Mouse (Mus musculus): Measurements from ENCODE around the gene Men1.
"Not testable (repeated sequence)": the region's sequence is repeated elsewhere in the genome, so short reads cannot be mapped to it uniquely, and the experiment has no call there.

The Men1 gene

DNA sequence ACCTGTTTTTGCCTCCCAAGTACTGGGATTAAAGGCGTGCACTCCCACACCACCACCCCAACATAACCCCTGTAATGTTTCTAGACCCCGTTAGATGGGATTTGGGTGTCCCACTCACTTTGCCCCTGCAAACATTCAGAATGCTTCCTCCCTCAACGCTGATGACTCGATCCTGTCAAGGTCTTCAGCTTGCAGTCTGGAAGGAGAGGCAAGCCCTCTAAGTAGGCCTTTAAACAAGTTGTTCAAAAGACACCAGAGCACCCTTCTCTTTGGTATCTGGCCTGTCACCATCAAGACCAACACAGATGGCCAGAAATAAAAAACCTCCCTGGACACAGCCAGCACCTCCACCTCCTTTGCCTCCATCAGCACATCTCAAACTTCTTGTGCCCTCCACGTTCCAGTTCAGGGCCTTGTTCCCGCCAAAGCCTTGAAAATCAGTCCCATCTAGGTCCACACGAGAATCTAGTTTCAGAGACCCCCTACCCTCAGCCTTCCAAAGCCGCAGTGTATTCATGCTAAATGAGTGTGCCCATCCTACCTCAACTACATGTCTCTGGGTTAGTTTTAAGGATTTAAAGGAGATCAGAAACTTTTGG lies 29.2 kb upstream of the Men1 start:
- peak; percentile 71 for DNase-seq

DNA sequence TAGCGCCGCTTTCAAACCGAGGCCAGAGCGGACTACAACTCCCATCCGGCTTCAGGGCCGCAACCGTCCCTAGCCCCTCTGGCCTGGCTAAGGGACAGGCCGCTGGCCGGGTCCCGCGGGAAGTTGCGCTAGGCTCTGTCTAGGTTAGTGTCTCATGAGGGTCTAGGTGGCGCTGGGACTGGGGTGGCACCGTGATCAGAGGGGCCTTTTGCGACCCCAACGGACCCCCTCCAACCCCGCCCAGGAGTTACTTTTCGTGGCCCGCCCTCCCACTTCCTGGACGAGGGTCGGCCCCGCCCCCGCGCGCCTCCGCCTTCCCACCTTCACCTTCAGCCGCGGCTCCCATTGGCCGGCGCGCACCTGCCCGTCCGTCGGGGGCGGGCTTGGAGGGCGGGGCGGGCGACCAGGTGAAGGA lies 28.6 kb upstream of the Men1 start, which contains the start of gene Cdc42bpg:
Gene Cdc42bpg (plus strand): TSS at position 320 of the 415 bp plus-strand sequence.
- DNase-seq: peak; percentile 90

DNA sequence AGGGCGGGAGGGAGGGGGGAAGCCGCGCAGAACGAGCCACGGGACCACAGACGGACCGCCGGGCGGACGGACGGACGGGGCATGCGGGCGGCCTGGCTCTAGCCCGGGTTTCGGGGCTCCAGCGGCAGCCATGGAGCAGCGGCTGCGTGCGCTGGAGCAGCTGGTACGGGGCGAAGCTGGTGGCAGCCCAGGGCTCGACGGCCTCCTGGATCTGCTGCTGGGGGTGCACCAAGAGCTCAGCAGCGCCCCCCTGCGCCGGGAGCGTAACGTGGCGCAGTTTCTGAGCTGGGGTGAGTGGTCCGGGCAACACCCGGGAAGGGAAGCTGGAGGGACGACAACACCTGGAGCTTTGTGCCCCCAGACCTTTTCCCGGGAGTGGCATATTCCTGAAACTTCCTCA lies 28.2 kb upstream of the Men1 start:
- DNase-seq: peak; percentile 80

DNA sequence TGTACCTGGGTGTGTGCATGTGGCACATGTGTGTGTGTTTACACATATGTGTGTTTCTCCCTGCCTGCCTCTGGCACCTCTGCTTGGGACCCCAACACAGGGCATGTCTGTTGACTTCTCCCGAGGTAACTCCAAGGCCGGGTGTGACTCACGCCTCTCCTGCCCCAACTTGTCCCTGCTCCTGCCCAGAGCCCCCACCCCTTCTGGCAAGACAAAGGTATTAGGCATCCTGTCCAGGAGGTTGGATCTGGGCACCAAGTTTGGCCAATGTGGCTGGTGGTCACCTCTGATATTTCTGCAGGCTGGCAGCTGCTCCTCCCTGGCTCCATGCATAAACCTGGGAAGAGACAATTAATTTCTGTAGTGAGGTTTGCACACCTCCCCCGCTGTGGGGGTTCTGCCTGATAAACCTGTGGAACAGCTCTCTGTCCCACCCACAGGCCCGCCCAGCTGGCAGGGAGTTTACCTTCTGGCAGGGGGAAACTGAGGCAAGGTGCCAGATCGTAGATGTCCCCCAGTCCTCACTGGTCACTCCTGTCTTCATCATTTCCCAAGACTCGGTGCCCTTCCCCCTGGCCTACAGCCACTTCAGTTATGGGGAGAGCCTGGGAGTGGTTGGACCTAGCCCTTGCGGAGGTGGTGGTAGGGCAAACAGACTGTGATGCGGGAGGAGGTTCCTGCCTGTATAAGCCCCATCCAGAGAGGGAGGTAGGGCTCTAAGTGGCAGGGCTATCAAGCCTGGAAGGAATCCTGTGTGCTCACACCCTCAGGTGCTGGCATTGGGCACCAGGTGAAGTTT lies 26.8 kb upstream of the Men1 start:
- DNase-seq: peak; percentile 80

DNA sequence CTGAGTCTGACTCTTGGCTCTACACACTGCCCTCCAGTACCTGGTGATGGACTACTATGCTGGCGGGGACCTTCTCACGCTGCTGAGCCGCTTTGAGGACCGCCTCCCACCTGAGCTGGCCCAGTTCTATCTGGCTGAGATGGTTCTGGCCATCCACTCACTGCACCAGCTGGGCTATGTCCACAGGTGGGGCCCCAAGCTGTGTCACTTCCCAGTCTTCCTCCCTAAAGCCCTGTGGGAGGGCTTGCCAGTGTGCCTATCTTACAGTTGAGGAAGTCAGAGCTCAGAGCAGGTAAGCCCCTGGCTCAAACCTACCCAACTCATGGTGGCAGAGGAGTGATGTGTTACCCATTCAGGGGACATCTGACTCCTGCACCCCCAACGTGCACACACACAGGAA lies 24.6 kb upstream of the Men1 start:
- peak; percentile 72 for DNase-seq

DNA sequence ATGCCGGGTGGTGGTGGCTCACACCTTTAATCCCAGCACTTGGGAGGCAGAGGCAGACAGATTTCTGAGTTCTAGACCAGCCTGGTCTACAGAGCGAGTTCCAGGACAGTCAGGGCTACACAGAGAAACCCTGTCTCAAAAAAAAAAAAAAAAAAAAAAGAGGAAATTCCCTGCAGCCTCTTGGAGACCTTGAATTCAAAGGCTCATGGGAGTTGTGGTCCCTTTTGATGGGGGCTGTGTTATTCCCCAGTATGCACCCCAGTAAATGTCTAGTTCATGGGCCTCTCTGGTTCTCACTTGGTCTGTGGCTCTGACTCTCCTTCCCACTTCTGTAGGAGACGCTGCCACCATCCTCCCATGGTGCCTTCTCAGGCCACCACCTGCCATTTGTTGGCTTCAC lies 23.0 kb upstream of the Men1 start:
- not testable (repeated sequence) for DNase-seq

DNA sequence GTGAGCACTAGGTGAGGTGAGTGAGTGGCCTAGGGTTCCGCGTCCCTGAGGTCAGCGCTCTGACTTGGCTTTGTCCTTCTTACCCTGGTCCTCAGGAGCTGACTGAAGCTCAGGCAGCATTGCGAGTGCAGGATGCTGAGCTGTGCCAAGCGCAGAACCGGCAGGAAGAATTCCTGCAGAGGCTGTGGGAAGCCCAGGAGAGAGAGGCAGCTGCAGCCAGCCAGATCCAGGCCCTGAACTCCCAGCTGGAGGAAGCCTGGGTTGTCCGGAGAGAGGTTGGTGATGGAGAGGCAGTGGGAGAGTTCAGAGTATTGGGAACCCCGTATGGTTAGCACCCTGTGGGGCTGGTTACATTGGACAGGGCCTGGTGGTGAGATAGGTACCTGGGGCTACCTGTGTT lies 21.0 kb upstream of the Men1 start:
- DNase-seq: peak; percentile 39

DNA sequence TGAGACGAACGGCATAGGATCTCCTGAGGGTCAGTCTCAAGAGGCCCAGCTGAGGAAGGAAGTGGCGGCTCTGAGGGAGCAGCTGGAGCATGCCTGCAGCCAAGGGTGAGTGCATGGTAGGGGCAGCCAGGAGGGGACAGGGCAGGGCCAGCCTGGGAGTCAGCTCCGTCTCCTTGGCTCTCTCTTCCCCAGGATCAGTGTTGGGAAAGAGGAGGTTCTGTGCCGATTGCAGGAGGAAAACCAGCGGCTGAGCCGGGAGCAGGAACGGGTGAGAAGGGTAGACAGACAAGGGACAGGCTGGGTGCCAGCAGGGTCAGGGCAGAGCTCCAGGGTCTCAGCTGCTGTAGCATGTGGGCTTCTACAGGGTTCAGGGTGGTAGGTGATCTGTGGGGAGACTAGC lies 20.3 kb upstream of the Men1 start:
- DNase-seq: peak; percentile 49

DNA sequence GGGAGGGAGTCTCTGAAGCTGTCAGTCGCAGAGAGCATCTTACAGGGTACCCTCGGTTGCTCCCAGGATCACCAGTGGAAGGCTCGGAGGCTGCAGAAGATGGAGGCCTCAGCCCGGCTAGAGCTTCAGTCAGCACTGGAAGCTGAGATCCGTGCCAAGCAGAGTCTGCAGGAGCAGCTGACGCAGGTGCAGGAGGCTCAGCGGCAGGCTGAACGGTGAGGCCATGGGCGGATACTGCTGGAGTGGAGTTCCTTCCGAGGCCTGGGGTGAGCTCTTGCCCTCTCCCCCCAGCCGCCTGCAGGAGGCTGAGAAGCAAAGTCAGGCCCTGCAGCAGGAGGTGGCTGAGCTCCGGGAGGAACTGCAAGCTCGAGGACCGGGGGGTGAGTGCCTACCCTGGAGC lies 19.2 kb upstream of the Men1 start:
- DNase-seq: peak; percentile 80

DNA sequence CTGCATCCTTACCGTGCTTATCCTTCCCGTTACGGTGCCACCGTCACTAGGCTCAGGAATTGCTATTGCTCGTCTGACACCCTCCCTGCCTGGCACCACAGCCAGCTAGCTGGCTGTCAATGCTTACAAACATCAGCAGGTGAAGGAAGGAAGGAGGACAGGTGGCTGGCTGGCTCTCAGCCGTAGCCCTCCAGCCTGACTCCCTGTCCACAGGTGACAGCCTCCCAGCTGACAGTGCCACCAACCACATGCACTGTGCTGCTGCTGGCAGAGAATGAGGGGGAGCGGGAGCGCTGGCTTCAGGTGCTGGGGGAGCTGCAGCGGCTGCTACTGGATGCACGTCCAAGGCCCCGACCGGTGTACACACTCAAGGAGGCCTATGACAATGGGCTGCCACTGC lies 16.6 kb upstream of the Men1 start:
- no peak for DNase-seq

DNA sequence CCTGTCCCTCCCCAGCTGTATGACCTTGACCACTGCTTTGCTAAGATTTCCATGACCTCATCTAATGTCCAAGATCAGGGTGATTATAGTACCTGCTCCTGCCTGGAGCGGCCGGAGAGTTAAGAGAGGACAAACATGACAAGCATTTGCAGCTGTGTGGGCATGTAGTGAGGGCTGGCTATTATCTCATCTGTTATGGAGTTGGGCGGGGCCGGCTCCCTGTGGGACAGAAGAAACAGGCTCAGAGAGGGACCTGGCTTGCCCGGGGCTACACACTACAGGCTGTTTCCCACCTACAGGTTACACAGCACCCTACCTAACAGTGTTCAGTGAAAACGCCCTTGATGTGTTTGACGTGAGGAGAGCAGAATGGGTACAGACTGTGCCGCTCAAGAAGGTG lies 13.4 kb upstream of the Men1 start:
- DNase-seq: no peak

DNA sequence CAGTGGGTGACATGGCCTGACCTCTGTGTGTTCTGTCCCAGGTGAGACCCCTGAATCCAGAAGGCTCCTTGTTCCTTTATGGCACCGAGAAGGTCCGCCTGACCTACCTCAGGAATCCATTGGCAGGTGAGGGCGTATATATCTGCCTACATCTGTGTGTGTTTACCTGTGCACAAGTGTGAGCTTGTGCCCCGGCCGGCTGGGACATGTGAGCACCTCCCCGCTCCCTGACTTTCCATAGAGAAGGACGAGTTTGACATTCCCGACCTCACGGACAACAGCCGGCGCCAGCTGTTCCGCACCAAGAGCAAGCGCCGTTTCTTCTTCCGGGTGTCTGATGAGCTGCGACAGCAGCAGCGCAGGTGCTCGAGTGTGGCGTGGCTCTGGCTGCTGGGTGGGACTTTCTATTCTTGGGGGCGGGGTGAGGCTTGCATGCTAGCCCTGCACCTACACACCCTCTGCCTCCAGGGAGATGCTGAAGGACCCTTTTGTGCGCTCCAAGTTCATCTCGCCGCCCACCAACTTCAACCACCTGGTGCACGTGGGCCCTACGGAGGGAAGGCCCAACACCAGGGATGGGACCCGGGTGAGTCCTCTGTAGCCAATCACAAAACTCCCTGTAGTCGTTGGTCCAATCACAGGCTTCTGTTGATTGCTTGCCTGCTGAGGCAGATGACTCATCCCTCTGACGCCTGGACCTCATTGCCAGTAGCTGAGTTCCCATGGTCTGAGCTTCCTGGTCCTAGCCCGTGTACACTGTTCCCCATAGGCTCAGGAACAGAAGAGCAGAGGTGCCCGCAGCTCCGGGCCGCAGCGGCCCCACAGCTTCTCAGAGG lies 12.8 kb upstream of the Men1 start:
- no peak for DNase-seq

DNA sequence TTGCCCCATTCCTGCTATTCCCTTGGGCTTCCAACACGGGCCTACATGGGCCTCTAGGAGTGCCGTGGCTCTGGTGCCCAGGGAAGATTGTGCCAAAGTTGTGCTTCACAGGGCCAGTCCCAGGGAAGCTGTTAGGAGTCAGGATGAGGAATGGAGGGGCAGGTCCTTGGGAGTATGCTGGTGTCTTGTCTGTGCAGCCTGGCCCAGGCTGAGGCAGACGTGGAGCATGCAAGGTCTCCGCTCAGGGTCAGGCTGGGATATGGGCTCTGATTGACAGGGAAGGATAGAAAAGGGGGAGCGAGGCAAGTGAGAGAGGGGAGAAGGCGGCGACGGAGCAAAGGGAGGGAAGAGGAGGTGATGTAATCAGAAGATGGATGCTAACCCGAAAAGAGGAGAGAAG lies 10.0 kb upstream of the Men1 start:
- DNase-seq: no peak

DNA sequence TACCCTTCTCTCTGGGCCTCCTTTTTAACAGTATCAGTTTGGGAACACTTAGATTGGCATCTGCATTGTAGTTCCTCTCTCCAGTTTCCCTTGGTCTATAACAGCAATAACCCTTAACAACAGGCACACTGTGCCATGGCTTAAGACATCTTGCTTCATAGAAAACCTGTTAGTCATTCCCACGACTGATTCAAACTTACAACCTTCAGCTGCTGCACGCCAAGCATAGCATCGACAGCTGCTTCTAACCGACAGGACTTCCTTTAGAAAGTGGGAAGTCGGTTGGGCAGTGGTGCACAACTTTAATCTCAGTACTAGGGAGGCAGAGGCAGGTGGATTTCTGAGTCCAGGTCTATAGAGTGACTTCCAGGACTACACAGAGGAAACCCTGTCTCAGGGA lies 3.6 kb upstream of the Men1 start:
- DNase-seq: no peak

DNA sequence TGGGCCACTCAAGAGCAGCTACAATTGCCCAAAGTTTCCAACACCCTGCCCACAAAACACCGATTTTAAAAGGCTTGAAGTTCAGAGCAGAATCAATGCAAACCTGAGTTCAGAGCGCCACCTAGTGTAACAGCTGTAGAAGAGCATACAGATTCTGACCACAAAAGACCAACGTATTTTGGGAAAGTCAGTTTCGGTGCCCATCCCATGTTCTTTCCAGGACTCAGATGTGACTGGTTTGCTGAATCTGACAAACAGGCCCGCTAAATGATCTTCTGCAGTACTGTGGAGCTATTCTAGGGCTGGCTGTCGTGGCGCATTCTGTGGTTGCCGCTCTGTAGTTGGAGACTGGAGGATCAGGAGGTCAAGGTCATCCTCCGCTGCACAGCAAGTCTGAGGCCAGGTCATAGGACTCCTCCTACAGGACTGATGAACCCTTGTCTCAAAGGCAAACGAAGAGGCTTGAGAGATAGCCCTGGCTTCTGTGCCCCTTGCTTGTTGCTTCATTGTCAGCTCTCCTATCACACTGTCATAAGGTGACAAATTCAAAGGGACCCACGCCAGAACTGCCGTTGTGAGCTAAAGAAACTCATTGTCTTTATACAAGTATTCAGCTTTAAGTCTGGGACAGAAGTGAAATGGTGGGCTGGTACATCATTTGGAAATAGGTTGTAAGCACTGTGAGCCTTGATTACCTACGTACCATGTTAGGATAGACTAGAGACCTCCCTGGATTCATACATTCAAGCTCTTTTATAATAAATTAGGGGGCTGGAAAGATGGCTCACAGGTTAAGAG lies 2.9 kb upstream of the Men1 start:
- peak; percentile 72 for DNase-seq

DNA sequence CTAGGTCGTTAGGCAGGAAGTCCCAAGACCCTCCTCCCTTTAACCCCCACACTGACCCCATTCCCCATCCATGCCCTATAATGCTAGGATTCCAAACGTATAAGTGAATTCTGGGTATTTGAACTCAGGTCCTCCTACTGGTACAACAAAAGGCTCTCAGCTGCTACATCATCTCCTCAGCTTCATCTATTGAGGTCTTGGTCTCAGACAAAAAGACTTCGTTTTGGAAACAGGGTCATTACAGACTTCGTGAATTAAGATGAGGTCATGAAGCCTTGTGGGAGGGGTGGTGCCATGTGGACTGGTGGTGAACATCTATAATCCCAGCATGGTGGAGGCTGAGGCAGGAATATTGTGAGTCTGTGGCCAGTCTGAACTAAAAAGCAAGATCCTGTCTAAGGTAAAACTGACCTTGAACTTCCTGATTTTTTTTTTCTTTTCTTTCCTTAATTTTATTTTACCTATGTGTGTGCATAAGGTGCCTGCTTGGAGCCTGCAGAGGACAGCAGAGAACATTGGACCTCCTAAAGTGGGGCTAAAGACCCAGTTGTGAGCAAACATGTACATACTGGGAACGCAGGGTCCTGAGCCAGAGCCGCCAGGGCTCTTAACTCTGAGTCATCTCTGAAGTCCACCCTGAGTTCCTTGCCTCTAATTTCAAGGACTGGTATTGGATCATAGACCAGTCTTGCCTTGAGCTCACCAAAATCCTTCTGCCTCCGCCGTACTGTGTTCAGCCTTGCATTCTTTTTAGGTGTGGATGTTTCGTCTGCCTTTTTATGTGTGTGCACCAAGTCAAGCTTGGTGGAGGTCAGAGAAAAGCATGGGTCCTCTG lies 801 bp upstream of the Men1 start:
- peak; percentile 57 for DNase-seq

DNA sequence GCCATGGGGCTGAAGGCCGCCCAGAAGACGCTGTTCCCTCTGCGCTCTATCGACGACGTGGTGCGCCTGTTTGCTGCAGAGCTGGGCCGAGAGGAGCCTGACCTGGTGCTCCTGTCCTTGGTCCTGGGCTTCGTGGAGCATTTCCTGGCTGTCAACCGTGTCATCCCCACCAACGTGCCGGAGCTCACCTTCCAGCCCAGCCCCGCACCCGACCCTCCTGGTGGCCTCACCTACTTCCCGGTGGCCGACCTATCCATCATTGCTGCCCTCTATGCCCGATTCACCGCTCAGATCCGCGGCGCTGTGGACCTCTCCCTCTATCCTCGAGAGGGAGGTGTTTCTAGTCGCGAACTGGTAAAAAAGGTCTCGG lies 664 bp downstream of the Men1 start:
- DNase-seq: peak; percentile 54

DNA sequence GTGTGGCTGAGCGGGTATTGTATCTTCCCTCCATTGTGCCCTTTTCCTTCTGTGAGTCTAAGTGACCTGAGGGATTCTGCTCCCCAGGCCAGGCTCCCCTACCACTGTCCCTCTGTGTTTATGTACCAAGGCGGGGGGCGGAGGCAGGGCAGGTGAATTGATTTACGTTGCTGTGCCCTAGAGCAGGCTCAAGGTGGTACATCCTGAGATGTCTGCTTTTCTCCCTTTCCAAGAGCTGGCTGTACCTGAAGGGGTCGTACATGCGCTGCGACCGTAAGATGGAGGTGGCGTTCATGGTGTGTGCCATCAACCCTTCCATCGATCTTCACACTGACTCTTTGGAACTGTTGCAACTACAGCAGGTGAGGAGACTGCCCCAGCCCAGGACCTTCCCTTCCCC lies 2.1 kb downstream of the Men1 start:
- DNase-seq: peak; percentile 55

DNA sequence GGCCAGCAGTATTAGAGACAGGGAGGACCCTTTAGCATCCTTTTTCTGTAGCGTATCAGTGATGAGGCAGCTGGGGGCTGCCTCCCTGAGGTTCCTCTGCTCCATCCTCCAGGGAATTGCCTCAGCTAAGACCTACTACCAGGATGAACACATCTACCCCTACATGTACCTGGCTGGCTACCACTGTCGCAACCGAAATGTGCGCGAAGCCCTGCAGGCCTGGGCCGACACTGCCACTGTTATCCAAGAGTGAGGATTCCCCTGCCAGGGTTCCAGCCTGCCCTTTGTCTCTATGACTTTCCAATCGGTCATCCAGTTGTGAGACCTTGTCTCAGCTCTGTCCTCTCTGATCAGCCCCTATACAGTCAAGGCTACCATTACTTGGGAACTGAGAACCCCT lies 3.4 kb downstream of the Men1 start:
- DNase-seq: no peak

DNA sequence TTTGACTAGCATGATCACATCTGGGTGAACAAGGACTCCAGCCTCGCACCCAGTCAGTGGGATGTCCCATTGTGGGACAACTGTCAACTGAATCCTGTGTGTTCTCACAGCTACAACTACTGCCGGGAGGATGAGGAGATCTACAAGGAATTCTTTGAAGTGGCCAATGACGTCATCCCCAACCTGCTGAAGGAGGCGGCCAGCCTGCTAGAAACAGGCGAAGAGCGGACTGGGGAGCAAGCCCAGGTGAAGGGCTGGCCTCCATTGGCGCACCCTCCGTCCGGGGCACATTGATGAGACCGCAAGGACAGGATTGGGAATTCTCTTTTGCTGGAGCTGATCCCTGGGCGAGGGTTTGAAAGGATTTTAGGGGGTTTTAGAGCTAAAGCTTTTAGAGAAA lies 3.9 kb downstream of the Men1 start:
- no peak for DNase-seq

DNA sequence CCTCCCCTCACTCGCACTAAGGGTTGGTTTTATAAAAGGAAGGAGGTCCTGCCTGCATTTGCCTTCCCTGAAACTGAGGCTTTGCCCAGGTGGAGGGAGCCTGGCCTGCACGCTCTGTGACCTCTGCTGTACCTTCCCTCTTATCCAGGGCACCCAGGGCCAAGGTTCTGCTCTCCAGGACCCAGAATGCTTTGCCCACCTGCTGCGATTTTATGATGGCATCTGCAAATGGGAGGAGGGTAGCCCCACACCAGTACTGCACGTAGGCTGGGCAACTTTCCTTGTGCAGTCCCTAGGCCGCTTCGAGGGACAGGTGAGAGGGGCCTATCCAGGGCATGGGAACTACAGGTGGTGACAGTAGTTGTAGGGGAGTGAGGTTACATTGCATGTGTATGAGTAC lies 4.4 kb downstream of the Men1 start:
- DNase-seq: no peak

DNA sequence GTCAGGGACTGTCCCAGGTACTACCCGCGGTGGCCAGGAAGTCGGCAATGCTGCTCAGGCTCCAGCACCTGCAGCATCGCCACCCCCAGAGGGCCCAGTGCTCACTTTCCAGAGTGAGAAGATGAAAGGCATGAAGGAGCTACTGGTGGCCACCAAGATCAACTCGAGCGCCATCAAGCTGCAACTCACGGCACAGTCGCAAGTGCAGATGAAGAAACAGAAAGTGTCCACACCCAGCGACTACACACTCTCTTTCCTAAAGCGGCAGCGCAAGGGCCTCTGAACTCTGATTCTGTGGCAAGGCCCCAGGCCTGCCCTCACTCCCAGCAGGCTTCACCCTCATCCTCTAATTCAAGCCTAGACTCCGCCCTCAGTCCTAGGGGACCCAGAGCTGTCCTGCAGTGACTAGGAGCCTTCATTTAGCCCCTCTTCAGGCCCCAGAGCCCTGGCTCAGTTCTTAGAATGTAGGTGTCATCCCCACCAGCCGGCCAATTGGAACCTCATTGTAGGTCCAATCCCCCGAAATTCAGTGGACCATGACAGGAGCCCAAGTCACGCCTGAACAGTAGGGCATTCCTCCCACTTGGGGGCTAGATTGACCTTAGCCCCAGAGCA lies 5.2 kb downstream of the Men1 start:
- DNase-seq: peak; percentile 54
